Mouse (Mus musculus) small intestine, adult 2 months (tissue): ENCODE data around the gene Rpap1.

Experiments
- CTCF ChIP-seq: fragments of 200-500 bp; IDR thresholded peaks from 2 replicates; pipeline ENCODE4 v1.5.1; 2012; ENCODE audit warnings: low read depth, mild to moderate bottlenecking, control low read depth, inconsistent platforms, low read length, moderate library complexity, mixed read lengths; ENCODE audit not compliant: insufficient replicate concordance, insufficient read length; ENCODE audit errors: extremely low read depth
- POLR2A ChIP-seq: fragments of 200-500 bp; IDR thresholded peaks from 2 replicates; pipeline ENCODE4 v1.6.1; 2012; ENCODE audit warnings: low read depth, mild to moderate bottlenecking, control low read depth, inconsistent platforms, low read length, moderate library complexity

- TF ChIP-seq CTCF (no peak), POLR2A (no peak)
Measured at GRCm38 (mm10) chr2:119808881-119809280, 21.5 kb upstream of the Rpap1 start.
